Mouse (Mus musculus) cerebellum, adult 11-12 months (tissue): ENCODE data around the gene Cfap44.
A peak's percentile ranks its signal among the peaks of the same experiment; 100 is the strongest.
"Not testable (repeated sequence)": the region's sequence is repeated elsewhere in the genome, so short reads cannot be mapped to it uniquely, and the experiment has no call there.

Experiments used
- DNase-seq: peaks from one replicate; pipeline ENCODE4 v3.0.0; 2022

Cfap44 gene

GRCm38 (mm10) chr16:44430021-44430420 lies 35.4 kb downstream of the Cfap44 start:
- DNase-seq = no peak

GRCm38 (mm10) chr16:44434931-44435330 lies 40.3 kb downstream of the Cfap44 start:
- no peak for DNase-seq

- no peak for DNase-seq
Observed at GRCm38 (mm10) chr16:44435481-44435880, 40.9 kb downstream of the Cfap44 start.

- not testable (repeated sequence) for DNase-seq
Observed at GRCm38 (mm10) chr16:44441913-44442312, 47.3 kb downstream of the Cfap44 start.

- no peak for DNase-seq
Observed at GRCm38 (mm10) chr16:44457858-44458257, 63.3 kb downstream of the Cfap44 start.

- no peak for DNase-seq
Observed at GRCm38 (mm10) chr16:44458826-44459225, 64.2 kb downstream of the Cfap44 start.

- DNase-seq = no peak
Observed at GRCm38 (mm10) chr16:44460922-44461321, 66.3 kb downstream of the Cfap44 start.

- DNase-seq = no peak
Observed at GRCm38 (mm10) chr16:44475281-44475680, 80.7 kb downstream of the Cfap44 start.

GRCm38 (mm10) chr16:44475682-44476375 lies 81.2 kb downstream of the Cfap44 start:
- DNase-seq = no peak

GRCm38 (mm10) chr16:44478767-44479166 lies 84.2 kb downstream of the Cfap44 start:
- DNase-seq = peak; percentile 37

GRCm38 (mm10) chr16:44479852-44480251 lies 85.3 kb downstream of the Cfap44 start:
- peak; percentile 94 for DNase-seq

- DNase-seq = peak; percentile 24
Observed at GRCm38 (mm10) chr16:44480616-44481015, 86.0 kb downstream of the Cfap44 start.

GRCm38 (mm10) chr16:44481599-44482593 lies 87.3 kb downstream of the Cfap44 start:
- DNase-seq = peak; percentile 21

- peak; percentile 72 for DNase-seq
Observed at GRCm38 (mm10) chr16:44484079-44484478, 89.5 kb downstream of the Cfap44 start.

- DNase-seq = no peak
Observed at GRCm38 (mm10) chr16:44484831-44485230, 90.2 kb downstream of the Cfap44 start.

- no peak for DNase-seq
Observed at GRCm38 (mm10) chr16:44485691-44486090, 91.1 kb downstream of the Cfap44 start.

GRCm38 (mm10) chr16:44486612-44487011 lies 92.0 kb downstream of the Cfap44 start:
- DNase-seq = peak; percentile 23

- DNase-seq = no peak
Observed at GRCm38 (mm10) chr16:44487194-44487593, 92.6 kb downstream of the Cfap44 start.

GRCm38 (mm10) chr16:44491051-44491450 lies 96.5 kb downstream of the Cfap44 start:
- DNase-seq = no peak

GRCm38 (mm10) chr16:44492151-44492550 lies 97.6 kb downstream of the Cfap44 start:
- no peak for DNase-seq

- DNase-seq = no peak
Observed at GRCm38 (mm10) chr16:44492706-44493105, 98.1 kb downstream of the Cfap44 start.

GRCm38 (mm10) chr16:44493868-44494267 lies 99.3 kb downstream of the Cfap44 start:
- DNase-seq = no peak

GRCm38 (mm10) chr16:44494441-44495108 lies 100.0 kb downstream of the Cfap44 start:
- DNase-seq = peak; percentile 85
